Mouse (Mus musculus): ENCODE data around the gene Rbm8a2. TPM values are rescaled to one million over a fixed set of nuclear protein-coding genes. Genes with fewer than 3 reads are reported as not detected.
"Not testable (repeated sequence)": the region's sequence is repeated elsewhere in the genome, so short reads cannot be mapped to it uniquely, and the experiment has no call there.

The Rbm8a2 gene
- not detected for total RNA-seq (2021)
- long read RNA-seq, experiment 1 = 0 reads
- long read RNA-seq, experiment 2, transcript Rbm8a2-201 (1 exons, 1,338 nt) = major isoform, 10 of 10 reads
- long read RNA-seq, experiment 2, partial matches to known transcripts = 0 of 10 reads
- long read RNA-seq, experiment 2, other reads (novel, unspliced or antisense) = 0 of 10 reads

DNA sequence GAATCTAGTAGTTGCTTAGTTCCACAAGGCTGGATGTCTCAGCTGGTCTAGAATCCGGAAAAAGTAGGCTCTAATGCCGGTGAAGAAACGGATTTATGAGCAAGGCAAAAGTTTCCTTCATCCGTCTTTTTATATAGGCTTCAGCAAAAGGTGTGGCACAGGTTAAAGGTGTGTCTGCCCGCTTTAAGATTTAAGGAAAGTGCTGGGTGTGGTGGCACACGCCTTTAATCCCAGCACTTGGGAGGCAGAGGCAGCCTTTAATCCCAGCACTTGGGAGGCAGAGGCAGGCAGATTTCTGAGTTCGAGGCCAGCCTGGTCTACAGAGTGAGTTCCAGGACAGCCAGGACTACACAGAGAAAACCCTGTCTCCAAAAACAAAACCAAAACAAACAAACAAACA, at the start of gene Rbm8a2:
Gene Rbm8a2 (minus strand): TSS at position 101 of the 400 bp plus-strand sequence.
- not testable (repeated sequence) for DNase-seq (ENCODE audit: low spot score in 2 of 2)

DNA sequence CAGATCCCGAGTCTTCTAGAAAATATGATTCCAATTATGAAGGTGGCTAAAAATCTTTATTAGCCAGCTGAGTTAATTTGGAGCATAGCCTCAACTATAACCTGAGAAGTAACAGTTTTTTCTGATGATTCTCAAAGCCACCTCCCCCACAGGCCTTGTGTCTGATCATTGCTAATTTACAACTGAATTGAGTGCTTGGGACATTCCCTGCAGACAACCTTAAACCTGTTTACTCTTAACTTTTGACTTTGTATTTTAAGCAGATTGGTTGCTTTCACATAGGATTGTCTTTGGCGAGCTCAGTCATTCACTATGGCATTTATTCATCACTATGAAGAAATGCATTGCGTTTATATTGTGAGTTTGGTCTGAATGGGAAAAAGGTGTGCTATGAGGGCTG, 49.5 kb upstream of the Rbm8a2 start:
- DNase-seq (ENCODE audit: low spot score in 2 of 2) = no peak

DNA sequence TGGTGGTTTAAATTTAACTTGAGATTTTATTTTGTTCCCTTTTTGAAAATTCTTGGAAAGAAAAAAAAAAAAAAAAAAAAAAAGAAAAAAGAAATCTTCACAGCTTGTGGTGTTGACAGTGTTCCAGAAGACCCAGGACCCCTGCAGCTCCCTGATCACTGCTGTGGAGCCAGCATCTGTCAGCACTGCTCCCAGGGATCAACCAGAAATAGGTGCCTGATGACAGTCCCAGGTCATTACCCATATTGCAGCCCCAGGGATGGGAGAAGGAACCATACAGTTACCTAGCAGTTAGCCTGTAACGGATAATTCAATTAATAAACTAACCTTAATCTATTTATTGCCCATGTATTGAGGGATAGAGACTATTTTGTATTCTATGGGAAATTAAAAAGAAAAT, 45.6 kb upstream of the Rbm8a2 start:
- DNase-seq (ENCODE audit: low spot score in 2 of 2) = no peak

DNA sequence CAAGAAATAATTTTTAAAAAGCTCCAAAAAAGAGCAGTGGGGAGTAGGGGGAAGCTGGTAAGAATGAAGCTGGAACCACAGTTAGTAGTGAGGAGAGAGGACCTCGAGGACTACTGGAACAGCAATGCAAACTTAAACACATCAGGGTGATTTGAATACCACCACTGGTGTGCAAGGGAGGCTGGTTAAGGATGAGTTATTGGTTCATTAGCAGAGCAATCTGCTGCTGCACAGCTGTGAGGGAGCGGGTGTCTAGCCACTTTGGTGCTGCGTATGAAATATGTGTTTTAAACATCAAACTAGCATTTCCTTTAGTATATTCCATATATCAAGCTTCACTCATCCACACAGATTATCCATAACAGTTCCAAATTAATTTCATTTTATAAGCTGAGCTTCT, 39.6 kb upstream of the Rbm8a2 start:
- no peak for DNase-seq (ENCODE audit: low spot score in 2 of 2)

DNA sequence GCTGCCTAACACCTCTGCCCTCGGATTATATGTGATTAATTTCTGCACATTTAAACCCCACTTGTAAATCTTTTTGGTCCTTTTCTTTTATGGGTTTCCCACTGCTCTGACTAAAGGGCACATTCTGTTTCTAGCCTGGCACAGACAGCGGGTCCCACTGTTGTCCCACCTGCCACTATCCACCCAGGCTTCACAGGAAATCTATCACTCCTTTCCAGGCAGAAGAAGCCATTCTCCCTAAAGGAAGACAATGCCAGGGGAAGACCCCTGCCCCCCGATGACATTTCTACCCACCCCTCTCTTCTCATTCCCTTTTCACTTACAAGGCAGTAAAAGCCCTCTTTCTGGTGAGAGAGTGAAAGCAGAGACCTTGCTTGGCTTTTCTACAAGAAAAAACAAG, 37.2 kb upstream of the Rbm8a2 start:
- DNase-seq (ENCODE audit: low spot score in 2 of 2) = no peak

DNA sequence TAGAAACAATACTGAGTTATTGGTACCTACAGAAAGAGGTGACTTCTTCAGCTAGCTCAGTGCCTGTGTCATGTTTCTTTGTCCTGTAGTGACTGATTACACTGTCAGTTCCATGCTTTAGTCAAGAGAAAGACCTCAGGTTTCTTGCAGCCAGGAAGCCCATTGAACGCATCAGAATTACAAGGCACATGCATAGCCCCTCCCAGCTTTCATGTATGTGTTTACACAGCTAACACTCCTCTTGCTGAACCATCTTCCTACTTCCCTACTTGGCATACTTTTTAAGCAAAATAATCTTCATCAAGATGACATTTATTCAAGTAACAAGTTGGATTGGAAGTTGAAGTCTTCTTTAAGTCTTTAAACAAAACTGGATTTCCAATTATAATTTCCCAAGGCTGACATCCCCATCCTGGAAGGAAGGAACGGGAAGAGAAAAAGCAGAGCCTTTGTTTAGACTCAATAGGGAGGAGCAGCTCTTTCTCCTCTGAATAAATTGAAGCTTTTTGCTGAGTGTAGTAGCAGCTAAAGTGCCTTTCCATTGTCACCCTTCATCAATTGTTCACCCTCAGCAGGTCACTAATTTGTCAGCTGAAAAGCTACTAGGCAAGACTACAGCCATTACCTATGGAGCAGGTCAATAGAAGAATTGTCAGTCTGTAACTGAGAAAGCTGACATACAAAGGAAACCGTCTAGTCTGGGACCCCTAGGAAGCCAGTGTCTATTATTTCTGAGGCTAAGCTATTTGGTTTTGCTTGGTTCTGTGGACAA, 34.8 kb upstream of the Rbm8a2 start:
- DNase-seq (ENCODE audit: low spot score in 2 of 2) = no peak

DNA sequence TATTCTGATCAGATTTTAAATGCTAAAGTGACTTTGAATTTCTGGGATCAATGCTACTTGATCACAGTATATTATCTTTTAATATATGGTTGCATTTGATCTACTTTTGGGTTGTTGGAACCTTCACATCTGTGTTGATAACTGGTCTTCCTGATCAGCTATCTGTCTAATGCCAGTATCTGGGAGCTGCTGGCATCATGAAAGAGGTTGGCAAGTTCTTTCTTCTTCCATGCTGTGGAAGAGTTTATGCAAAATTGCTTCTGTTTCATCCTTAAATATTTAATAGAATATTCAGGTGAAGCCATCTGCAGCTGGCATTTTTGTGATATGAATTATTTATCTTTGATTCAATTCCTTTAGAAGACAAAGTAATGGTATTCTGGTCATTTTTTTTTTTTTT, 32.6 kb upstream of the Rbm8a2 start:
- no peak for DNase-seq (ENCODE audit: low spot score in 2 of 2)

DNA sequence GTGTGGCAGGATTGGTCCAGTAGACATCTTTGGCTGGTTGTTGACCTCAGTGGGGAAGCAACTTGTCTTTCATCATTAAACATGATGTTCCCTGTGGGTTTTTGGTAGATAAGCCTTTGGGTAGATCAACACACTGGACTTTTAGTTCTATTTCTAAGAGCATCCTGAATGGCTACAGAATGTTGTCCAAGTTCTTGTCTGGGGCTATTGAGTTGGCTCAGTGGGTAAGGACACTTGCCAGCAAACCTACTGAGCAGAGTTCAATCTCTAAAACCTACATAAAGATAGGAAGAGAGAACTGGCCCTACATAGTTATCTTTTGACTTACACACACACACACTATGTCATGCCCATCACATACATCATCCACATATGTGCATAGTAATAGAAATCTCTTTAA, 32.2 kb upstream of the Rbm8a2 start:
- DNase-seq (ENCODE audit: low spot score in 2 of 2) = no peak

DNA sequence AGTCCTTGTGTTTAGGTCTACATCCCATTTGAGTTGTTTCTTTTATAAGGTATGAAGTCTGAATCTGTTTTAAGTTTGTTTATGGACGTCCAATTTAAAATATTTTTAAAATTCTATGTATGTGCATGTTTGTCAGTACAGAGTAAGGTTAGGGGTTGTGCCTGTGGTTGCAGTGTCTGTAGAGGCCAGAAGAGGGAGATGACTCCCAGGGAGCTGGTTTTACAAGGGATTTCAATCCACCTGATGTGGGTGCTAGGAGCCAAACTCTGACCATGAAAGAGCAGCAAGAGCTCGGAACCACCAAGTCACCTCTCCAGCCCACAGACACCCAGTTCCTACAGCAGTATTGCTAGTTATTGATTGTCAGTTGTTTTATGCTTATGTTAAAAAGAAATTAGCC, 29.5 kb upstream of the Rbm8a2 start:
- no peak for DNase-seq (ENCODE audit: low spot score in 2 of 2)

DNA sequence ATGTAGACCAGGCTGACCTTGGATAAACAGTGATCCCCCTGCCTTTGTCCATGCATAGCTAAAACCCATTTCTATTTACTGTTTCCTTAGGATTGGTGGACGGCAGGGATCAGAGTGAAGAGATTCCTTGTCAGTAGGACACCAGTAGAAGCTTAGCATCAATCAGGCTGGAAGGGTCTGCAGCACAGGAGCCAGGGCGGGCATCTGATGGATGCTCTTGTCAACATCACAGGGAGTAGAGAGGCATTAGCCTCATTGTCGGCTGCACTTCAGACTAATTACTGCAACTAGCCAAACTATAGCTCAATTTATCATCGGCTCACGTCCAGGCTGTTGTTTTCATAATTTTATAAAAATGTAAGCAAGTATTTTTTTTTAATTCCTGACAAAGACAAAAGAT, 21.7 kb upstream of the Rbm8a2 start:
- DNase-seq (ENCODE audit: low spot score in 2 of 2) = no peak

DNA sequence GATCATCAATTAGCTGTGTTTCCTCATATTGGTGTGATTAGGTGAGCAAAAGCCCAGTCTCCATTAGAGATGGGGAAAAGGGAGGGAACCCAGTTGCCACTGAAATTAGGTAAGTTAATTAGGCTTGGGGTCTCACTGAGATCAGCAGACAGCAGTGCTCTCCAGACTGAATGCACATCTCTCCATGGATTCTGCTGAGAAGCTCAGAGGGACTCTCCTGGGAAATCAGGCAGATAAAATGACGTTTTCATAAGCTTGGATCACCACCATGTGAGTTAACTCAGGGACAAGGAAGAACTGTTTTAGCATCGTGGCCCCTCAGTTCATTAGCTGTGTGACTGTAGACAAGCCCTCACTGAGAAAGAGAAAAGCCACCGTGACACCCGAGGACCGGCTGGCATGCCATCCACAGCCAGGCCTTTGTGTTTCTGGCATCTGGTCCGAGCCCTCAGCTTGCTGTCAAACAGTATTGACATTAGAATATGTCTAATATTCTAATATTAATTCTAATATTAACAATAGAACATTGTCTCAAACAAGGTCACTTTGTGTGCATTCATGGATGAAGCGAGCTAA, 18.2 kb upstream of the Rbm8a2 start:
- DNase-seq (ENCODE audit: low spot score in 2 of 2) = no peak

DNA sequence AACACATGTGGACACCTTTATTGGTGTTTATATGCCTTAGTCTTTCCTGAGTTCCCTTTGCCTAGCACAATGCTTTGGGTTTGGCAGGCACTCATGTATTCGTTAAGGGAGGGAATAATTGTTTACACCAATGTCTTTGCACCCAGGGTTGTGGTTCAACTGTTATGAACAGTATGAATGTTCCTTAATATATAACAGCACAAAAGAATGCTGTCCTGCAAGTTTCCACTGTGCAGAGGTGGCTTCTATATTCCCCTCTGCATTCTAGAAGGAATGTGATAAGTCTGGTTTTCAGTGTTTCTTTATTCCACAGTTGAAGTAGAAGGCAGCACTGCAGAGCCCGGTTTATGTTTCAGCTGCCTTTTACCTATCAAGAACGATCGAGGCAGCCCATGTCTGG, 10.0 kb upstream of the Rbm8a2 start:
- no peak for DNase-seq (ENCODE audit: low spot score in 2 of 2)

DNA sequence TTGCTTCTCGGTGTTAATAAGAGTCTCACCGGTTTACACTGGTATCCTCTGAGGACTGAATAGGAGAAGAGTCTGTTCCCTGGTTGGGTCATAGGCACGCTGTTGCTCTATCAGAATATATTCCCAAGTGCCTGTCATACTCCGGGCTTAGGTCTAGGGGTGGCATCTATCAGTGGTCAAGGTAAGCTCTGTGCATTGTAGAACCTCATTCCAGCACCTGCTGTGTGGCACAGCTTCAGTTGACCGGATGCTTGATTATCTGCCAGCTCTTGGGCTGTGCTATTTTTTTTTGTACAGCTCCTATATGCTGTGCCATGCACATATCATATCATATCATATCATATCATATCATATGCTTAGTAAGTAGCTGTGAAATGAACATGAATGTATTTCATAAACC, 9.5 kb upstream of the Rbm8a2 start:
- no peak for DNase-seq (ENCODE audit: low spot score in 2 of 2)

DNA sequence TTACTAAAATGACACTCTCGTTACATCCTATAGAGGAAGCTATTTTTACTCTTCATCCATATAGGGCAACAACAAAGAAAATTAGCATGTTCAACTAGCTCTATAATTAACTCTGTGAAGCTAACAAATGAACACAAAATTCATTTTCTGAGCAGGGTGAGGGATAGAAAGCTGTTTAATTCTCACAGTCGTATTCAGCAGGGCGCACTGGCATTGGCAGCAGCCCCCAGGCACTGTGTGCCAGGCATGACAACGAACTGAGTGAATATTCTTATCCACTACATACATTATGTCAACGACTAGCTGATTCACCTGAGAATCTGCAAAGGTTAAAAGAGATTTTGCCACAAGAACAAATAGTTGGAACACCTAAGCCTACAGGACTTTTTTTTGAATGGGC, 8.2 kb downstream of the Rbm8a2 start:
- DNase-seq (ENCODE audit: low spot score in 2 of 2) = no peak

DNA sequence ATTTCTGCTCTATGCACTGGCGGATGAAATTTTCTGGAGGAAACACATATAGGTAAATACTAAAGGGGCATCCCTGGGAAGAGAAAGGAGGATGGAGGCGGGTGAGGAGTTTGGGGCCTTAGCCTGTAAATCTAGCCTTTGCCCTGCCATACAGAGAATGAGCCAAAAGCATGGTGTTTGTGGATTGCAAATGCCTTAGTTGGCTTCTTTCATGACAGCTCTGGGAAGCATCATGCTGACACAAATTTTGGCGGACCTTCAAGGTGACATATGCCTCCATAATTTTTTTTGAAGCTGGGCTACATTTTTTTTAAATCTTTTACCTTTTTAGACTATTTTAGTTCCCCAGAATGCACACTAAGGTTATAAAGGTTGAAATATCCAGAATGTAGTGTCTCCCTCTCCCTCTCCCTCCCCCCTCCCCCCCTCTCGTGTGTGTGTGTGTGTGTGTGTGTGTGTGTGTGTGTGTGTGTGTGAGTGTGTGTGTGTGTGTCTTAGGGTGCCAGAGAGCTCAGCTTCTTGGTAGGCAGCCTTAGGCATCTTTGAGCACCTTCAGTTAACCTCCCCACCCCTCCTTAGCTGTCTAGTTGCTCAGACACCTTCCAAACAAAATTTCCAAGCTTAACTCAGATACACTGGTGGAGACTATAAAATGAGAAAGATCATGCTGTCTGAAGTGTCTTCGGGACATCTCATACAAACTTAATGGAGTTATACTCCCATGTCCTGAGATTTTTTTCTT, 11.7 kb downstream of the Rbm8a2 start:
- no peak for DNase-seq (ENCODE audit: low spot score in 2 of 2)

DNA sequence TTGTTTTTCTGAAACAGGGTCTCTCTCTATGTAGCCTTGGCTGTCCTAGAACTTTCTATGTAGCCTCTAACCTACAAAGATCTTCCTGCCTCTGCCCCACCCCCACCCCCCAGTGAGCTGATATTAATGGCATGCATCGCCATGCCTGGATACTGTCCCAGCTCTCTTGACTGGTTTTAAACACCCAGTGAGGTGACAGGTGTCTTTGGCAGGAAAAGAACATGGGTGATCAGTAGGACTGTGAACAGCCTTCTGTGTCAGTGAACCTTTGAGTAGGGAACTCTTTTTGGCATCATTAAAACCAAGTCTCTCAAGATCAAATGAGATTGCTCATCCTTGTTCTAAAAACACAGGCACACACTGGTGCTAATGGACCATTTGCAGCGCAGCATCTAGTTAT, 17.1 kb downstream of the Rbm8a2 start:
- DNase-seq (ENCODE audit: low spot score in 2 of 2) = no peak

DNA sequence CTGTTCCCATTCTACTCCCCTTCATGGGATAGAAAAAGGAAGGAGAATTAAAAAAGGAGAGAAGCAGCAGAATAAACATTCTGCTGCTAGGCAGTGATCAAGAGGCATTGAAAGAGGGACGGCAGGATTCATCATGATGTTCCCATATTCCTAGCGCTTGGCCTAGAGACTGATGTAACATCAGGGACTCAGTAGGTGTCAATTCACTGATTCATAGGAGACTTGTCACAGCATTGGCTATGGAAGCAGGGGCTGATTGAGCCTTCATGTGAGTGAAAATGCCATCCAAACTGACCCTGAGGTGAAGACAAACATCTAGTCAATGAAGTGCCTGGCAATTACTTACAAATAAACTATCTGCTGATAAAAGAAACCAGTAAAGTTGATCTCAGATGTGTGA, 28.1 kb downstream of the Rbm8a2 start:
- DNase-seq (ENCODE audit: low spot score in 2 of 2) = no peak

DNA sequence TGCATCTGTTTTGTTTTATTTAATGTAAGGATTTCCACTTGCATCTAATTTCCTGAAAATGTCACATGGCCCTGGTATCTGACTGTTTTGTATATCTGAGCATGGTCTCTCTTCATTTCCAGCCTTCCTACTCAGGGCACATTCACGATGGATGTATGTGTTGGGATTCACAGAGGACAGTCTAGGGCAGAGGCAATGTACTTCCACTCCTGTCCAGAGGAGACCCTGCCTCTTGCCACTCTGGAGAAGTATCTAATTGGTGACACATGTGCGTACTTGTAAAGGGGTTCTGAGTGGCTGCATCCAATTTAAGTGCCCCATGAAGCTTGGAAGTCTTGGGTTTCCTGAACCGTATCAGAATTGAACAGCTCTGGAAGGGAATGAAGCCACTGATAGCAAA, 28.5 kb downstream of the Rbm8a2 start:
- no peak for DNase-seq (ENCODE audit: low spot score in 2 of 2)

DNA sequence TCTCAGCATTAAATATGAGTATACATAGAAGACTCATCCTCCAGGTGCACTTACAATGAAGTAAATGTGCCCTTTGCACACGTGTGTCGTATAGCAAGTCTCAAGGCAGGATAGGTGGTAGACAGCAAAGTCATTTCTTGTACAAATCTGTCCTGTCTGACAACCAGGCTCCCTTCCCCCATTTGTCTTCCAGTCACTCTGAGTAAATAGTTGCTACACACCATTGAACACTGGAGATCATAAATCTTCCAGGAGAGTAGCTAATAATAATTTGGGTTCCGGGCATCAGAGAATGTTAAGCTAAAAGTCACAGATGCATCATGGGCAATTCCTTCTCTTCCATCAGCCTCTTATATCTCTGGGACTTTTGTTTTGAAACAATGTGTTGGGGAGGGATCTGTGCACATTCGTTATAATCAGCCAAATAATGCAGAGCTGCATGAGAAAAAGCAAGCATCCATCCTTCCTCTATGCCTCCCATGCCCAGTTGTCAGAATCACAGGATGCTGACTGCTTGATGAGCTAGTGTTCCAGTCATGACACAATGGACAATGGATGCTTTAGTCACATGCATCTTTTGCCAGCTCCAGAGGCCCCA, 32.1 kb downstream of the Rbm8a2 start:
- DNase-seq (ENCODE audit: low spot score in 2 of 2) = no peak

DNA sequence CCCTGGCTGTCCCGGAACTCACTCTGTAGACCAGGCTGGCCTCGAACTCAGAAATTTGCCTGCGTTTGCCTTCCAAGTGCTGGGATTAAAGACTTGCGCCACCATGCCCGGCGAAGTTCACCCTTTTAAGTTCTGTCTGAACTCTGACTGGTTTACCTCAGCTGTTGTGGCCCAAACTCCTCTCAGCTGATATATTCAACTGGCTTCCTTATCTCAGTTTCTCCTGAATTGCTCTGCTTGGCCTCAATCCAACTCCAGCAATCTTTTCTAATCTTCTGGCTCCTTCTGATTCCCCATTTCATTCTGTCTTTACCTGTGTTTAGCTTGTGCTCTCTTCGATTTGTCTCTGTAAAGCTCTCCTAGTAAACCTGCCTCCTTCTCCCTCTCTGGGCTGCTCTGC, 35.7 kb downstream of the Rbm8a2 start:
- no peak for DNase-seq (ENCODE audit: low spot score in 2 of 2)

DNA sequence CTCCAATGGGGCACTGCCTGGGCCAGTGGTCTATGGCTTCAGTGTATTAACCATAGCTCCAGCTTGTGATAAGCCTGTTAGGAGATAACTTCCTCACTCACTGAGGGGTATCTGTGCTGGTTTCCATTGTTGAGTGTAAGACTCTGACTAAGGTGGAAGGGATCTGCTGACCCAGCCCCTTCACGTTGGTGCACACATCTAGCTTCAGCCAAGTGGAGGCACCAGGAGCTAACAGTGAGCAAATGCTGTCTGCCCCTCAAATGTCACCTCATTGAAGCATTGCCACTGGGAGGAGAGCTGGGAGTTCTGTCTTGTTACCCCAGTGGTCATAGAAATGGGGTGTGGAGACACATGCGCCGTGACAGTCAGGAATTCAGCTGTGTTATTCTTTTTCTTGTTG, 40.2 kb downstream of the Rbm8a2 start:
- DNase-seq (ENCODE audit: low spot score in 2 of 2) = no peak

DNA sequence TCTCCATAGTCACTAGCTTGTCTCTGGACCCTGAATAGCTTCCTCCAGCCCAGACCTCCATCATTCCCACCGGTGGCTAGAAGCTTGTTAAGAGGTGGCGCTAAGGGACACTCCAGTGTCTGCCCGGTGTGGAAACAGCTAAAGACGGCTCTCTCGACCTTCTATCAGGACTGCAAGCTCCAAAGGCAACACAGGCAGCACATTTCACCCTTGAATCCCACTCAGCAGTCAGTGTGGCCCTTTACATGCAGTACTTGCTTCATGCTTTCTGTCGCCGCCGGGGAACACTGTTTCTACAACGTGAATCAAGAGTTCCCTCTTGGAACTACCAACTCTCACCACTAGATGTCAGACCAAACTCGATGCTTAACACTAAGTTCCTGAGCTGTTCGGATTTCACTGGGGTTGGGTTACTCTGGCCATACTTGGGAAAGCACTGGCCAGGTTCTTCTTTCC, 42.6 kb downstream of the Rbm8a2 start:
- peak; percentile 27 to 58 for DNase-seq (ENCODE audit: low spot score in 2 of 2)

Data from adrenal gland, adult 18-20 months (tissue).